Mouse (Mus musculus): ENCODE results near the gene Olfr1392.

DNA sequence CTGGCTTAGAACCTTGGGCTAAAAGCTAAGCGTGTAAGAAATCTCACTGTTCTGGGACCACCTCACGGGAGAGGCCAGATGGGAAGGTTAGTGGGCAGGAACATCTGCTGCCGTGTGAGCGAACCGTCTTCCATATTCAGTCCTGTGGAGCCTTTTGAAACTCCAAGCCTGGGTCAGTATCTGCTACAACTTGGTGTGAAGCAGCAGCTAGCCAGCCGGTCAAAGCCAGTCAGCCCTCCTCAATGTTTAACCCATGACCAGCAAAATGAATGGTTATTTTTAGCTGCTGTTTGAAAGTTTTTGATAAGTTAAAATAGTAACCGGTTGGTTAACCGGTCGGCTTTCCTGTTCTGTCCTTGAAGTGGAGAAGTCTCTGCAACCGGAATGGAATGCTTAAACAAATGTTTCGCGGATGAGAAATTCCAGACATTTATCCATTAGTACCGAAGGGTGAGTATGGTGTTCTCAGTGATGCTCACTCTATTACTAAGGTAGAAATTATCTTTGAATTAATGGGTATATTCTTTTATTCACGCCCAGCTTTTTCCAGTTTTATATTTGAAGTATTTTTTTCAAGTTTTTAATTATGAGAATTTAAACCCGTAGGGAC lies 17.0 kb upstream of the Olfr1392 start:
- TF ChIP-seq POLR2A (IDR thresholded peaks at IDR 0.05; ENCODE audit: insufficient read depth, low read depth, low read length) (no peak), CTCF (IDR thresholded peaks at IDR 0.05; ENCODE audit: insufficient read depth, low read depth, low read length) (no peak)
